Mouse (Mus musculus) heart, embryonic 15.5 days (tissue): ENCODE results near the gene Aldh6a1. TPM values are rescaled to one million over a fixed set of nuclear protein-coding genes. Genes with fewer than 3 reads are reported as not detected.

ENCODE experiments used
- ATAC-seq: fragments of 200-750 bp; cut with Nextera tagmentation; replicated peaks from 2 replicates; pipeline ENCODE4 v1.8.0; 2017; ENCODE audit warnings: low read depth, moderate TSS enrichment; ENCODE audit not compliant: insufficient number of reproducible peaks, insufficient read depth, low FRiP score
- H3K27ac ChIP-seq: fragments of 300-500 bp; sonication (generic); 2 replicates; pipeline ENCODE4 v1.5.1; 2015; ENCODE audit warnings: mild to moderate bottlenecking, inconsistent platforms
- H3K27me3 ChIP-seq: fragments of 300-500 bp; sonication (generic); 2 replicates; pipeline ENCODE4 v1.6.1; 2015; ENCODE audit warnings: inconsistent platforms
- H3K36me3 ChIP-seq: fragments of 300-500 bp; sonication (generic); 2 replicates; pipeline ENCODE4 v1.6.1; 2015; ENCODE audit warnings: mild to moderate bottlenecking, inconsistent platforms
- H3K4me1 ChIP-seq: fragments of 300-500 bp; sonication (generic); replicated peaks from 2 replicates; pipeline ENCODE4 v1.6.1; 2015; ENCODE audit warnings: inconsistent platforms
- H3K4me2 ChIP-seq: fragments of 300-500 bp; sonication (generic); 2 replicates; pipeline ENCODE4 v1.6.1; 2015; ENCODE audit warnings: inconsistent platforms, mild to moderate bottlenecking, moderate library complexity
- H3K4me3 ChIP-seq: fragments of 300-500 bp; sonication (generic); 2 replicates; pipeline ENCODE4 v1.5.1; 2015; ENCODE audit warnings: mild to moderate bottlenecking, inconsistent platforms
- H3K9ac ChIP-seq: fragments of 300-500 bp; sonication (generic); 2 replicates; pipeline ENCODE4 v1.6.1; 2015; ENCODE audit warnings: mild to moderate bottlenecking, inconsistent platforms
- H3K9me3 ChIP-seq: fragments of 300-500 bp; sonication (generic); replicated peaks from 2 replicates; pipeline ENCODE4 v1.6.1; 2016; ENCODE audit warnings: inconsistent platforms
- WGBS: fragments of 180-500 bp; shearing (Covaris S2); methylation state at CpG from one replicate; pipeline ENCODE4 v1.1.7; 2015; ENCODE audit warnings: mixed read lengths; 5-methylcytosine and 5-hydroxymethylcytosine counted together
- polyA plus RNA-seq: library from polyadenylated mRNA; unstranded; fragments of >200 nt; fragmentation: Nextera tagmentation; extraction: Ambion mirVana; gene quantifications from 2 replicates; pipeline ENCODE4 v1.2.1, GENCODE M21; 2015

Aldh6a1 gene
- polyA plus RNA-seq, 1 experiment from 2014 or later: 58.9 TPM

DNA sequence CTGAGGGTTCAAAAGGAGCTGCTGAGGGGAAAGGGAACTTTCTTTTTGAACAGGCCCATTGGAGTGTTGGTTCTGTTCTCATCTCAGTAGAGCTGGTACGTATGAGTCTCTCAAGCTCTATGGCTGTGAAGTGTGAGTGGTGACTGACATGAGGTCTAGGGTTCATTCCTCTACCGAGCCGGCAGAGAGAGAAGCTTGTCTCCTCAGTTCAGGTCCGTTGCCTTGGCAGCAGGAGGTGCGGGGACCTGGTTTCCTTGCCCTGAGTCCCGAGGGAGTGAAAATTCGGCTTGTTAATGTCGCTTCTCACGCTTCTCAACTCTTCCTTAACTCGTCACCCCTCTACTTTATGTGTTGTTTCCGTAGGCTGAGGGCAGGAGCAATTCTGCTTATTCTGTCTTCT lies 997 bp upstream of the Aldh6a1 start:
- Histone ChIP-seq H3K9me3 (no peaks in the 10 kb centered on the region), H3K4me2 (peak overlapping the region; percentile 91), H3K27me3 (no peaks in the 10 kb centered on the region), H3K9ac (peak overlapping the region; percentile 66), H3K4me3 (peak overlapping the region; percentile 78), H3K36me3 (peaks cover 1% of the 10 kb centered on the region; the same call in 1 of the 2 replicates), H3K27ac (peak overlapping the region; percentile 95), H3K4me1 (peaks cover 26% of the 10 kb centered on the region)
- ATAC-seq: no peak
- 2% methylated on average over 11 of the region's 11 CpGs for WGBS

- H3K4me1 ChIP-seq: peaks cover 26% of the 10 kb centered on the region
- H3K9ac ChIP-seq: peak overlapping the region; percentile 81
- peak overlapping the region; percentile 91 for H3K4me2 ChIP-seq
- no peaks in the 10 kb centered on the region for H3K36me3 ChIP-seq
- peak overlapping the region; percentile 95 for H3K27ac ChIP-seq
- under 1% methylated on average over 6 of the region's 6 CpGs for WGBS
- ATAC-seq: peak; percentile 2; the same call in 1 of the 2 replicates
- H3K9me3 ChIP-seq: no peaks in the 10 kb centered on the region
- H3K4me3 ChIP-seq: peak overlapping the region; percentile 78
- 0 out of 2 replicates have a peak, but pooled peaks cover 4% of the 10 kb centered on the region for H3K27me3 ChIP-seq
Observed at GRCm38 (mm10) chr12:84450351-84450717, 470 bp downstream of the Aldh6a1 start.

GRCm38 (mm10) chr12:84449887-84450286 lies 917 bp downstream of the Aldh6a1 start:
- peak overlapping the region; percentile 91 for H3K4me2 ChIP-seq
- ATAC-seq: no peak
- H3K27me3 ChIP-seq: 0 out of 2 replicates have a peak, but pooled peaks cover 4% of the 10 kb centered on the region
- H3K4me1 ChIP-seq: peaks cover 26% of the 10 kb centered on the region
- H3K4me3 ChIP-seq: peak overlapping the region; percentile 78
- H3K9me3 ChIP-seq: no peaks in the 10 kb centered on the region
- 43% methylated on average over 10 of the region's 10 CpGs for WGBS
- no peaks in the 10 kb centered on the region for H3K36me3 ChIP-seq
- peak overlapping the region; percentile 81 for H3K9ac ChIP-seq
- H3K27ac ChIP-seq: peak overlapping the region; percentile 95

DNA sequence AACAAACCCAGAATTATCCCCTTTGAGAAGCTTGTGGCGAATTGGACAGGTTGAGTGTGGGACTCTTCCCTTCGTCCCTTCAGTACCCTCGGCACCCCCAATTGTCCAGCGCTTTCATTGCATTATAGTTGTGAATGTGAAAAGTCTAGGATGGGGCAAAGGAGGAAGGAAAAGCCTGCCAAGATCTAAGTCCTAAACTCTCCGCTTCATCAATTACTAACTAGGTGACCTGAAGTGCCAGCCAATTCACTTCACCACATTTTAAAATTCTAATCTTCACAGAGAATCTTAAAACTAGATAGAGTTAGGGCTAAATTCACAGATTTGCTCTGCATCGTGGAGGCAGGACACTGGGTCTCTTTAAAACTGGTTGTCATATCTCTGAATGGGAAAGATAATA lies 2.6 kb downstream of the Aldh6a1 start:
- WGBS: 81% methylated on average over 6 of the region's 6 CpGs
- Histone ChIP-seq H3K36me3 (no peaks in the 10 kb centered on the region), H3K27ac (no peak overlapping the region), H3K9ac (no peak overlapping the region), H3K27me3 (0 out of 2 replicates have a peak, but pooled peaks cover 4% of the 10 kb centered on the region), H3K4me2 (no peak overlapping the region), H3K4me3 (no peak overlapping the region), H3K4me1 (peaks cover 22% of the 10 kb centered on the region), H3K9me3 (no peaks in the 10 kb centered on the region)
- ATAC-seq: no peak

GRCm38 (mm10) chr12:84447386-84447785 lies 3.4 kb downstream of the Aldh6a1 start:
- peaks cover 16% of the 10 kb centered on the region for H3K4me1 ChIP-seq
- 0 out of 2 replicates have a peak, but pooled peaks cover 4% of the 10 kb centered on the region for H3K27me3 ChIP-seq
- H3K4me3 ChIP-seq: no peak overlapping the region
- 76% methylated on average over 1 of the region's 1 CpGs for WGBS
- no peak overlapping the region for H3K4me2 ChIP-seq
- ATAC-seq: no peak
- no peak overlapping the region for H3K27ac ChIP-seq
- H3K9me3 ChIP-seq: no peaks in the 10 kb centered on the region
- H3K9ac ChIP-seq: no peak overlapping the region
- H3K36me3 ChIP-seq: no peaks in the 10 kb centered on the region

DNA sequence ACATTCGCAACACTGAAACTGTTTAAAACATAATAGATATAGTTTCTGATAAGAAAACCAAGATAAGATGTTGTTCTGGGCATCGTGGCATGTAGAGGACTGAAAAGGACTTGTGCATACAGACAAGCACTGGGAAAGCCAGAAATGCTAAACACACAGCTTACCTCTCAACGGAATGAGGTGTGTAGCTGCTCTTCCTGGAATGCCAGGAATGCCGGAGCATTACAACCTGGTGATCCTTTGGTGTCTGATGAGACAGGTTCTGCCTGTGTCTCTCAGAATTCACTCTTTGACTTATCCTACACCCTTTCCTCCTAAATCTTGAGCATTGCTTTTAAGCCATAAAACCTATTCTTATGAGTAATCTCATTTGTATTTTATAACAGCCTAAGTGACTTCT lies 8.3 kb downstream of the Aldh6a1 start:
- Histone ChIP-seq H3K4me1 (no peaks in the 10 kb centered on the region), H3K9ac (no peak overlapping the region), H3K27ac (no peak overlapping the region), H3K4me2 (no peak overlapping the region), H3K4me3 (no peak overlapping the region), H3K36me3 (peaks cover 20% of the 10 kb centered on the region), H3K27me3 (0 out of 2 replicates have a peak, but pooled peaks cover 4% of the 10 kb centered on the region), H3K9me3 (no peaks in the 10 kb centered on the region)
- WGBS: 70% methylated on average over 4 of the region's 4 CpGs
- ATAC-seq: no peak

- WGBS: 61% methylated on average over 2 of the region's 2 CpGs
- Histone ChIP-seq H3K9me3 (no peaks in the 10 kb centered on the region), H3K4me1 (no peaks in the 10 kb centered on the region), H3K27me3 (no peaks in the 10 kb centered on the region), H3K9ac (no peak overlapping the region), H3K4me3 (no peak overlapping the region), H3K4me2 (no peak overlapping the region), H3K27ac (no peak overlapping the region), H3K36me3 (peaks cover 23% of the 10 kb centered on the region)
- no peak for ATAC-seq
Observed at GRCm38 (mm10) chr12:84438697-84439096, 12.1 kb downstream of the Aldh6a1 start.

DNA sequence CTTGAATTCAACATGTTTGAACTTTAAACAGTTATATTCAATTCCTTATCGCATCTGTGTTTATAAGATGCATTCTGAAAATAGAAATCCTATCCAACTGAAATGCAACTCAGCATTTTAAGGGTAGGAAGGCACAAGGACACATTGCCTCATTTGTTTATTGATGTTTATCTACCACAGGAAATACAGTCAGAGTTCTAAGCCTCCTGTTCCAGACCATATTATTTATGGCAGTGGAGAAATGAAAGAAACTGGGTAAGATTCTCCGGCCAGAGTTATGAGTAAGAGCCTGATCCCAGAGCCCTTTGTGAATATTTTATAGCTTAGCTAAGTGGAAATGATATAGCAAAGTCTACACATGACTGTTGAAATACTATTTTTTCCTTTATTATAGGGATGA lies 21.0 kb downstream of the Aldh6a1 start:
- H3K4me1 ChIP-seq: no peaks in the 10 kb centered on the region
- no peaks in the 10 kb centered on the region for H3K27me3 ChIP-seq
- no peaks in the 10 kb centered on the region for H3K9me3 ChIP-seq
- ATAC-seq: no peak
- no peak overlapping the region for H3K9ac ChIP-seq
- H3K36me3 ChIP-seq: peaks cover 13% of the 10 kb centered on the region; the same call in 1 of the 2 replicates
- H3K4me3 ChIP-seq: no peak overlapping the region
- H3K4me2 ChIP-seq: no peak overlapping the region
- no peak overlapping the region for H3K27ac ChIP-seq
- 87% methylated on average over 2 of the region's 2 CpGs for WGBS

GRCm38 (mm10) chr12:84423990-84424389 lies 26.8 kb downstream of the Aldh6a1 start:
- Histone ChIP-seq H3K9ac (no peak overlapping the region), H3K27ac (no peak overlapping the region), H3K9me3 (no peaks in the 10 kb centered on the region), H3K4me3 (no peak overlapping the region), H3K36me3 (no peaks in the 10 kb centered on the region), H3K27me3 (no peaks in the 10 kb centered on the region), H3K4me1 (no peaks in the 10 kb centered on the region), H3K4me2 (no peak overlapping the region)
- WGBS: 65% methylated on average over 3 of the region's 3 CpGs
- no peak for ATAC-seq

DNA sequence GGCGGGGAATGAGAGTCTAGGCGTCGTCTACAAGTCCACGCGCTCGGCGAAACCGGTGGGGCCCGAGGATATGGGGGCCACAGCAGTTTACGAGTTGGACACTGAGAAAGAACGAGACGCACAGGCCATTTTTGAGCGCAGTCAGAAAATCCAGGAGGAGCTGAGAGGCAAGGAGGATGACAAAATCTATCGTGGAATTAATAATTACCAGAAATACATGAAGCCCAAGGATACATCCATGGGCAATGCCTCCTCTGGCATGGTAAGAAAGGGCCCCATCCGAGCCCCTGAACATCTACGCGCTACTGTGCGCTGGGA lies 33.2 kb downstream of the Aldh6a1 start:
- Histone ChIP-seq H3K27me3 (no peaks in the 10 kb centered on the region), H3K4me3 (peak overlapping the region; percentile 69), H3K4me2 (peak overlapping the region; percentile 82), H3K27ac (peak overlapping the region; percentile 66), H3K9me3 (no peaks in the 10 kb centered on the region), H3K4me1 (peaks cover 6% of the 10 kb centered on the region; the same call in 1 of the 2 replicates), H3K36me3 (no peaks in the 10 kb centered on the region), H3K9ac (peak overlapping the region; percentile 64)
- ATAC-seq: no peak
- 35% methylated on average over 18 of the region's 18 CpGs for WGBS

- 3% methylated on average over 50 of the region's 50 CpGs for WGBS
- peaks cover 6% of the 10 kb centered on the region; the same call in 1 of the 2 replicates for H3K4me1 ChIP-seq
- peak within 1 kb of the TSS; percentile 64 for H3K9ac ChIP-seq
- ATAC-seq: peak; percentile 86
- peak within 1 kb of the TSS; percentile 66 for H3K27ac ChIP-seq
- H3K4me2 ChIP-seq: peak within 1 kb of the TSS; percentile 82
- H3K27me3 ChIP-seq: no peaks in the 10 kb centered on the region
- H3K36me3 ChIP-seq: no peaks in the 10 kb centered on the region
- H3K4me3 ChIP-seq: peak within 1 kb of the TSS; percentile 69
- H3K9me3 ChIP-seq: no peaks in the 10 kb centered on the region
Observed at GRCm38 (mm10) chr12:84416834-84417604, 33.8 kb downstream of the Aldh6a1 start, which contains the start of gene Rnf113a2. Rnf113a2 (plus strand) TSS chr12:84417196.
